Mouse (Mus musculus) testis, adult 2 months (tissue): ENCODE results near the gene Ubxn7. TPM values are rescaled to one million over a fixed set of nuclear protein-coding genes. Genes with fewer than 3 reads are reported as not detected.

Experiments used
- H3K27ac ChIP-seq: fragments of 200-500 bp; 2 replicates; pipeline ENCODE4 v1.5.1; 2012; ENCODE audit warnings: low read depth, low read length; ENCODE audit not compliant: control insufficient read depth, insufficient read depth
- H3K27me3 ChIP-seq: fragments of 200-500 bp; 2 replicates; pipeline ENCODE4 v1.6.1; 2012; ENCODE audit warnings: mild to moderate bottlenecking, low read length, moderate library complexity; ENCODE audit not compliant: control insufficient read depth, insufficient read depth
- H3K36me3 ChIP-seq: fragments of 200-500 bp; 2 replicates; pipeline ENCODE4 v1.6.1; 2012; ENCODE audit warnings: mild to moderate bottlenecking, low read length; ENCODE audit not compliant: control insufficient read depth, insufficient read depth
- H3K4me1 ChIP-seq: fragments of 200-500 bp; 2 replicates; pipeline ENCODE4 v1.6.1; 2012; ENCODE audit warnings: low read length; ENCODE audit not compliant: control insufficient read depth, insufficient read depth
- H3K4me3 ChIP-seq: fragments of 200-500 bp; 2 replicates; pipeline ENCODE4 v1.5.1; 2012; ENCODE audit warnings: low read depth, mild to moderate bottlenecking, low read length, moderate library complexity, mixed read lengths; ENCODE audit not compliant: control insufficient read depth
- CTCF ChIP-seq: fragments of 200-500 bp; IDR thresholded peaks from 2 replicates; pipeline ENCODE4 v1.5.1; 2012; ENCODE audit warnings: low read depth, mild to moderate bottlenecking, inconsistent platforms, low read length, moderate library complexity; ENCODE audit not compliant: control insufficient read depth, insufficient read depth, insufficient replicate concordance
- POLR2A ChIP-seq: fragments of 200-500 bp; IDR thresholded peaks from 2 replicates; pipeline ENCODE4 v1.6.1; 2012; ENCODE audit warnings: low read depth, mild to moderate bottlenecking, inconsistent platforms, low read length, moderate library complexity; ENCODE audit not compliant: control insufficient read depth
- polyA plus RNA-seq: library from polyadenylated mRNA; depleted of rRNA; stranded (reverse); fragments of >200 nt; gene quantifications from 2 replicates; pipeline ENCODE4 v1.2.3, GENCODE M21; 2012

Gene Ubxn7
- polyA plus RNA-seq, 1 experiment, result 13.4 TPM

GRCm38 (mm10) chr16:32337001-32337400 lies 4.9 kb downstream of the Ubxn7 start:
- no peak overlapping the region for H3K27ac ChIP-seq
- peaks cover 8% of the 10 kb centered on the region for H3K4me1 ChIP-seq
- no peaks in the 10 kb centered on the region for H3K36me3 ChIP-seq
- TF ChIP-seq CTCF, result no peak
- TF ChIP-seq POLR2A, result no peak
- no peaks in the 10 kb centered on the region for H3K27me3 ChIP-seq
- no peak overlapping the region for H3K4me3 ChIP-seq

GRCm38 (mm10) chr16:32340451-32340850 lies 8.4 kb downstream of the Ubxn7 start:
- Histone ChIP-seq H3K4me3 (no peak overlapping the region), H3K36me3 (no peaks in the 10 kb centered on the region), H3K27me3 (no peaks in the 10 kb centered on the region), H3K4me1 (peaks cover 6% of the 10 kb centered on the region; the same call in 1 of the 2 replicates), H3K27ac (no peak overlapping the region)
- no peak for TF ChIP-seq CTCF
- TF ChIP-seq POLR2A, result no peak

GRCm38 (mm10) chr16:32345521-32345920 lies 13.5 kb downstream of the Ubxn7 start:
- no peaks in the 10 kb centered on the region for H3K36me3 ChIP-seq
- H3K27me3 ChIP-seq, result no peaks in the 10 kb centered on the region
- TF ChIP-seq CTCF (no peak), POLR2A (no peak)
- H3K4me1 ChIP-seq, result no peaks in the 10 kb centered on the region
- H3K27ac ChIP-seq, result no peak overlapping the region
- no peak overlapping the region for H3K4me3 ChIP-seq

- no peaks in the 10 kb centered on the region for H3K4me1 ChIP-seq
- no peaks in the 10 kb centered on the region for H3K27me3 ChIP-seq
- no peak overlapping the region for H3K4me3 ChIP-seq
- no peak for TF ChIP-seq POLR2A
- no peak for TF ChIP-seq CTCF
- H3K27ac ChIP-seq, result no peak overlapping the region
- H3K36me3 ChIP-seq, result peaks cover 3% of the 10 kb centered on the region; the same call in 1 of the 2 replicates
Measured at GRCm38 (mm10) chr16:32350776-32351175, 18.7 kb downstream of the Ubxn7 start.

- TF ChIP-seq CTCF (no peak), POLR2A (no peak)
- Histone ChIP-seq H3K36me3 (no peaks in the 10 kb centered on the region), H3K27ac (no peak overlapping the region), H3K4me3 (no peak overlapping the region), H3K27me3 (no peaks in the 10 kb centered on the region), H3K4me1 (no peaks in the 10 kb centered on the region)
Measured at GRCm38 (mm10) chr16:32363530-32363929, 31.5 kb downstream of the Ubxn7 start.

GRCm38 (mm10) chr16:32371351-32371750 lies 39.3 kb downstream of the Ubxn7 start:
- Histone ChIP-seq H3K27ac (no peak overlapping the region), H3K4me1 (no peaks in the 10 kb centered on the region), H3K4me3 (no peak overlapping the region), H3K27me3 (no peaks in the 10 kb centered on the region), H3K36me3 (no peaks in the 10 kb centered on the region)
- TF ChIP-seq CTCF, result no peak
- TF ChIP-seq POLR2A, result no peak

- Histone ChIP-seq H3K27ac (no peak overlapping the region), H3K27me3 (no peaks in the 10 kb centered on the region), H3K36me3 (peaks cover 2% of the 10 kb centered on the region; the same call in 1 of the 2 replicates), H3K4me1 (no peaks in the 10 kb centered on the region), H3K4me3 (no peak overlapping the region)
- TF ChIP-seq CTCF (no peak), POLR2A (no peak)
Measured at GRCm38 (mm10) chr16:32379575-32379974, 47.5 kb downstream of the Ubxn7 start.

- no peaks in the 10 kb centered on the region for H3K36me3 ChIP-seq
- no peaks in the 10 kb centered on the region for H3K27me3 ChIP-seq
- H3K27ac ChIP-seq, result no peak overlapping the region
- no peaks in the 10 kb centered on the region for H3K4me1 ChIP-seq
- H3K4me3 ChIP-seq, result no peak overlapping the region
- TF ChIP-seq CTCF (no peak), POLR2A (no peak)
Measured at GRCm38 (mm10) chr16:32382901-32383300, 50.8 kb downstream of the Ubxn7 start.
